Mouse (Mus musculus) E14TG2a.4 (cell line): Measurements from ENCODE around the gene Ccr7.
A peak's percentile ranks its signal among the peaks of the same experiment; 100 is the strongest.

Experiments used
- H3K27me3 ChIP-seq: 2 replicates; pipeline ENCODE4 v1.6.1; 2014; ENCODE audit warnings: low read length, control low read depth; ENCODE audit not compliant: insufficient read depth
- H3K36me3 ChIP-seq: 2 replicates; pipeline ENCODE4 v1.6.1; 2014; ENCODE audit warnings: low read length, control low read depth; ENCODE audit not compliant: insufficient read depth
- H3K4me1 ChIP-seq: replicated peaks from 2 replicates; pipeline ENCODE4 v1.6.1; 2014; ENCODE audit warnings: low read depth, low read length, control low read depth
- H3K4me3 ChIP-seq: replicated peaks from 2 replicates; pipeline ENCODE4 v1.5.1; 2014; ENCODE audit warnings: mild to moderate bottlenecking, low read length
- H3K9me3 ChIP-seq: 2 replicates; pipeline ENCODE4 v1.6.1; 2014; ENCODE audit warnings: low read length, control low read depth
- CTCF ChIP-seq: conservative IDR thresholded peaks from 2 replicates; pipeline ENCODE4 v1.5.1; 2014; ENCODE audit warnings: low read length
- NANOG ChIP-seq: IDR thresholded peaks from 2 replicates; pipeline ENCODE4 v1.6.1; 2014; ENCODE audit warnings: borderline replicate concordance, low read length, mixed read lengths
- POU5F1 ChIP-seq: IDR thresholded peaks from 2 replicates; pipeline ENCODE4 v1.6.1; 2014; ENCODE audit warnings: low read length, borderline replicate concordance

Gene Ccr7

GRCm38 (mm10) chr11:99121218-99121631 is 33.7 kb downstream of the Ccr7 start:
- Histone ChIP-seq H3K27me3 (no peaks in the 10 kb centered on the region; the same call in 1 of the 2 replicates), H3K4me1 (peaks cover 74% of the 10 kb centered on the region)

GRCm38 (mm10) chr11:99120524-99121217 is 34.2 kb downstream of the Ccr7 start:
- Histone ChIP-seq H3K4me3 (peak overlapping the region; percentile 63), H3K27me3 (no peaks in the 10 kb centered on the region), H3K4me1 (peaks cover 75% of the 10 kb centered on the region), H3K36me3 (no peaks in the 10 kb centered on the region), H3K9me3 (no peaks in the 10 kb centered on the region)
- no peak for TF ChIP-seq CTCF

More at GRCm38 (mm10) chr11:99121218-99121631, 33.7 kb downstream of the Ccr7 start:
- Histone ChIP-seq H3K36me3 (no peaks in the 10 kb centered on the region), H3K9me3 (no peaks in the 10 kb centered on the region), H3K4me3 (no peak overlapping the region)
- TF ChIP-seq POU5F1 (no peak), NANOG (no peak), CTCF (no peak)

GRCm38 (mm10) chr11:99118963-99119362 is 35.9 kb downstream of the Ccr7 start:
- Histone ChIP-seq H3K4me3 (no peak overlapping the region), H3K4me1 (peaks cover 60% of the 10 kb centered on the region), H3K36me3 (no peaks in the 10 kb centered on the region), H3K27me3 (no peaks in the 10 kb centered on the region), H3K9me3 (no peaks in the 10 kb centered on the region)
- TF ChIP-seq NANOG (no peak), CTCF (no peak), POU5F1 (no peak)

- Histone ChIP-seq H3K36me3 (no peaks in the 10 kb centered on the region), H3K4me1 (peaks cover 60% of the 10 kb centered on the region), H3K9me3 (no peaks in the 10 kb centered on the region), H3K4me3 (no peak overlapping the region), H3K27me3 (no peaks in the 10 kb centered on the region)
- TF ChIP-seq POU5F1 (no peak), CTCF (peak; percentile 78), NANOG (no peak)
Measured at GRCm38 (mm10) chr11:99118420-99118819, 36.5 kb downstream of the Ccr7 start.

- H3K36me3 ChIP-seq: no peaks in the 10 kb centered on the region
- peaks cover 56% of the 10 kb centered on the region for H3K4me1 ChIP-seq
- H3K27me3 ChIP-seq: no peaks in the 10 kb centered on the region
- no peaks in the 10 kb centered on the region for H3K9me3 ChIP-seq
- TF ChIP-seq NANOG (peak; percentile 45; the same call in 1 of the 2 replicates), CTCF (no peak), POU5F1 (no peak)
- no peak overlapping the region for H3K4me3 ChIP-seq
Measured at GRCm38 (mm10) chr11:99117907-99118306, 37.0 kb downstream of the Ccr7 start.

GRCm38 (mm10) chr11:99115940-99116339 is 38.9 kb downstream of the Ccr7 start:
- peaks cover 47% of the 10 kb centered on the region for H3K4me1 ChIP-seq
- no peak for TF ChIP-seq POU5F1
- no peak for TF ChIP-seq NANOG
- TF ChIP-seq CTCF: no peak
- H3K36me3 ChIP-seq: no peaks in the 10 kb centered on the region
- no peak overlapping the region for H3K4me3 ChIP-seq
- H3K27me3 ChIP-seq: no peaks in the 10 kb centered on the region
- no peaks in the 10 kb centered on the region for H3K9me3 ChIP-seq

- Histone ChIP-seq H3K4me1 (peaks cover 47% of the 10 kb centered on the region), H3K4me3 (no peak overlapping the region), H3K9me3 (no peaks in the 10 kb centered on the region), H3K36me3 (no peaks in the 10 kb centered on the region), H3K27me3 (no peaks in the 10 kb centered on the region)
- TF ChIP-seq NANOG (no peak), CTCF (no peak)
Measured at GRCm38 (mm10) chr11:99113111-99113510, 41.8 kb downstream of the Ccr7 start.

GRCm38 (mm10) chr11:99112700-99113099 is 42.2 kb downstream of the Ccr7 start:
- H3K4me1 ChIP-seq: peaks cover 44% of the 10 kb centered on the region
- H3K27me3 ChIP-seq: no peaks in the 10 kb centered on the region
- no peak overlapping the region for H3K4me3 ChIP-seq
- TF ChIP-seq POU5F1 (no peak), NANOG (no peak), CTCF (no peak)
- H3K9me3 ChIP-seq: no peaks in the 10 kb centered on the region
- H3K36me3 ChIP-seq: no peaks in the 10 kb centered on the region

GRCm38 (mm10) chr11:99111631-99112030 is 43.2 kb downstream of the Ccr7 start:
- Histone ChIP-seq H3K36me3 (no peaks in the 10 kb centered on the region), H3K27me3 (no peaks in the 10 kb centered on the region), H3K4me1 (peaks cover 48% of the 10 kb centered on the region), H3K4me3 (no peak overlapping the region), H3K9me3 (no peaks in the 10 kb centered on the region)
- TF ChIP-seq NANOG (no peak), CTCF (no peak), POU5F1 (no peak)
